7 mouse cellular contexts compared by ENCODE assay signal in the genomic region with DNA sequence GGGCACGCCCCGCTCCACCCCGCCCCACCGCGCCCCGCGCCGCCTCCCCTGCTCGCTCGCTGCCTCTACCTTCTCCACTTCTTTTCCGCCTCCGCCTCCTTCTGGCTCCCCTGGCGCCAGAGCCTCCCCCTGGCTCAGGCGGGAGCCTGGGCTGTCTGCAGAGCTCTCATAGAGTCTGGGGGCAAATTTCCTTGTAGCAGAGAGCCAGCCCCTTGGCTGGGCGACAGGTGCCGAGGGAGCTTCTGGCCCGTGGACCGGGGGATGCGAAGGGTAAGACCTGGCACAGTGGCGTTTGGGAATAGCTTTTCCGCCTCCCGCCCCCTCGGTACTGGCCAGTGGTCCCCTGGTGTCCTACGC. TPM values are rescaled to one million over a fixed set of nuclear protein-coding genes. Genes with fewer than 3 reads are reported as not detected.
A peak's percentile ranks its signal among the peaks of the same experiment; 100 is the strongest.
DNase-seq lines count a peak whose midpoint lies in the region; ATAC-seq and TF ChIP-seq lines count a peak whose summit lies in the region.

No protein-coding gene starts in this region.

- peaks cover 53% of the 10 kb centered on the region for H3K27me3 ChIP-seq in megakaryocyte, embryonic 14.5 days (replicated peaks)
- H3K27me3 ChIP-seq in hindbrain, embryonic 16.5 days (replicated peaks; ENCODE audit: control insufficient read depth, insufficient read depth, low read length): no peaks in the 10 kb centered on the region; the same call in 1 of the 2 replicates
- H3K27me3 ChIP-seq in myocyte (ENCODE audit: control insufficient read depth, insufficient read depth, insufficient read length): no peaks in the 10 kb centered on the region

- no peaks in the 10 kb centered on the region for H3K9me3 ChIP-seq in megakaryocyte, embryonic 14.5 days
- H3K9me3 ChIP-seq in hindbrain, embryonic 16.5 days (ENCODE audit: control insufficient read depth, low read length): no peaks in the 10 kb centered on the region

- H3K4me1 ChIP-seq in megakaryocyte, embryonic 14.5 days: peaks cover 26% of the 10 kb centered on the region
- peaks cover 3% of the 10 kb centered on the region; the same call in 1 of the 2 replicates for H3K4me1 ChIP-seq in cortical plate, adult 2 months (ENCODE audit: control insufficient read depth, insufficient read depth, low read length)
- H3K4me1 ChIP-seq in hindbrain, embryonic 16.5 days (ENCODE audit: control insufficient read depth, insufficient read depth, low read depth, low read length): peaks cover 11% of the 10 kb centered on the region

- no peaks in the 10 kb centered on the region for H3K36me3 ChIP-seq in megakaryocyte, embryonic 14.5 days (replicated peaks; ENCODE audit: low read length)
- H3K36me3 ChIP-seq in hindbrain, embryonic 16.5 days (ENCODE audit: control insufficient read depth, insufficient read depth, low read length): no peaks in the 10 kb centered on the region
- no peaks in the 10 kb centered on the region for H3K36me3 ChIP-seq in myocyte (ENCODE audit: control insufficient read depth, insufficient read depth)

- DNase-seq in ovary, postnatal 14 days (ENCODE audit: low spot score): no peak
- no peak for DNase-seq in thymus, adult 18-20 months

- ATAC-seq in megakaryocyte, adult 5-6 weeks (ENCODE audit: poor library complexity, severe bottlenecking): no peak
- peak; percentile 74; the same call in 1 of the 2 replicates for ATAC-seq in hindbrain, embryonic 16.5 days

- no peak for TF ChIP-seq POLR2A in cortical plate, adult 2 months (IDR thresholded peaks at IDR 0.05; ENCODE audit: extremely low read depth, insufficient read depth, low read length)
- no peak for TF ChIP-seq POLR2A in myocyte (IDR thresholded peaks at IDR 0.05; ENCODE audit: insufficient read length, low read depth)

- peak overlapping the region; percentile 84 for H3K27ac ChIP-seq in cortical plate, adult 2 months (ENCODE audit: insufficient read depth, low read length)
- peak overlapping the region; percentile 94 for H3K27ac ChIP-seq in hindbrain, embryonic 16.5 days (ENCODE audit: low read depth, low read length)

- 0% methylated on average over 23 of the region's 24 CpGs for WGBS in hindbrain, embryonic 16.5 days

- TF ChIP-seq CTCF in cortical plate, adult 2 months (IDR thresholded peaks at IDR 0.05; ENCODE audit: extremely low read depth, insufficient read depth, low read length): no peak

- H3K4me2 ChIP-seq in hindbrain, embryonic 16.5 days (ENCODE audit: low read length): peak overlapping the region; percentile 92
- peak overlapping the region; percentile 84 for H3K4me2 ChIP-seq in myocyte (ENCODE audit: low read depth)

- peak overlapping the region; percentile 93 for H3K4me3 ChIP-seq in megakaryocyte, embryonic 14.5 days (replicated peaks)
- H3K4me3 ChIP-seq in cortical plate, adult 2 months (ENCODE audit: insufficient read depth, low read length): peak overlapping the region; percentile 70
- peak overlapping the region; percentile 82 for H3K4me3 ChIP-seq in hindbrain, embryonic 16.5 days (ENCODE audit: low read length)
- peak overlapping the region; percentile 37 for H3K4me3 ChIP-seq in myocyte

- H3K9ac ChIP-seq in hindbrain, embryonic 16.5 days (ENCODE audit: low read depth, low read length): peak overlapping the region; percentile 96

- H3ac ChIP-seq in myocyte (ENCODE audit: control insufficient read depth, insufficient read length): peak overlapping the region; percentile 47

- H3K79me2 ChIP-seq in myocyte (ENCODE audit: control insufficient read depth, insufficient read depth): no peaks in the 10 kb centered on the region

TF ChIP-seq in myocyte, 11 proteins besides CTCF, POLR2A, EP300 and RAD21:
- TF ChIP-seq MYOD1 (IDR thresholded peaks at IDR 0.05; ENCODE audit: control insufficient read depth in 1 of 3, insufficient read length in 2 of 3, low read depth in 2 of 3) (no peak), POLR2AphosphoS2 (IDR thresholded peaks at IDR 0.05; ENCODE audit: insufficient read length, low read depth) (no peak), MYOG (IDR thresholded peaks at IDR 0.05; ENCODE audit: control insufficient read depth in 1 of 3, insufficient read depth in 1 of 3, insufficient read length in 2 of 3, low read depth in 2 of 3) (no peak), TCF3 (IDR thresholded peaks at IDR 0.05; ENCODE audit: insufficient read length, low read depth) (no peak), CEBPB (IDR thresholded peaks at IDR 0.05; ENCODE audit: insufficient read depth, poor library complexity, severe bottlenecking) (no peak), MAX (IDR thresholded peaks at IDR 0.05; ENCODE audit: low read depth) (no peak), USF1 (IDR thresholded peaks at IDR 0.05; ENCODE audit: low read depth) (no peak), REST (IDR thresholded peaks at IDR 0.05; ENCODE audit: insufficient read depth, insufficient read length) (no peak), E2F4 (IDR thresholded peaks at IDR 0.05; ENCODE audit: insufficient read depth) (no peak), TCF12 (IDR thresholded peaks at IDR 0.05; ENCODE audit: insufficient read depth, poor library complexity, severe bottlenecking) (no peak), SRF (IDR thresholded peaks at IDR 0.05; ENCODE audit: control insufficient read depth, insufficient read length, low read depth) (no peak)

RNA-seq across cellular contexts. Expression of a gene that starts 0.5 kb away (rescaled TPM):
- 0.03 TPM in 1 of 2 replicates, not detected in the other for polyA plus RNA-seq in megakaryocyte, embryonic 14.5 days (2012; ENCODE audit: insufficient read depth, low replicate concordance)
- not detected in 2 replicates for total RNA-seq in megakaryocyte, adult 5-6 weeks (2015)
- not detected in 2 replicates for total RNA-seq in megakaryocyte, adult 5-6 weeks (2017)
- polyA plus RNA-seq in cortical plate, adult 2 months (2012; rRNA removed): 54.6 and 55.0 TPM in 2 replicates
- 52.0 and 57.0 TPM in 2 replicates for polyA plus RNA-seq in hindbrain, embryonic 16.5 days (2015; fragmentation: Nextera tagmentation; extraction: Ambion mirVana)
- 1.9 TPM for polyA plus RNA-seq in myocyte (2012; fragmentation: generic; extraction: Trizol)

Comparison
In these comparisons a context has a peak if more than half of its experiments do, and no peak if none do; other contexts are left out.
1. H3K4me3 ChIP-seq: peak in every context shown above with its lines; median percentile 93 in megakaryocyte, embryonic 14.5 days; 82 in hindbrain, embryonic 16.5 days; 70 in cortical plate, adult 2 months; 37 in myocyte.
2. RNA of a gene that starts 0.5 kb away (polyA plus RNA-seq): 54.6 to 55.0 TPM in cortical plate, adult 2 months and 52.0 to 57.0 TPM in hindbrain, embryonic 16.5 days; 1.9 TPM in myocyte (single experiment) and 0.03 TPM in megakaryocyte, embryonic 14.5 days; every median in the first group is over 10 times any median in the second.